Mouse (Mus musculus) MEL (cell line): ENCODE results near the gene Nmrk1.
A peak's percentile ranks its signal among the peaks of the same experiment; 100 is the strongest.

ENCODE experiments used
- CTCF ChIP-seq, 3 experiments: IDR thresholded peaks in 2 of 3; conservative IDR thresholded peaks in 1 of 3; 2 replicates each; pipeline ENCODE4 v1.5.1; 2011 to 2012; ENCODE audit warnings: low read length in 3 of 3, low read depth in 2 of 3, mild to moderate bottlenecking in 2 of 3, improper control_type of control experiment in 1 of 3, inconsistent platforms in 1 of 3, mixed read lengths in 1 of 3, moderate library complexity in 1 of 3; ENCODE audit not compliant: control insufficient read depth in 1 of 3, insufficient read depth in 1 of 3, poor library complexity in 1 of 3, severe bottlenecking in 1 of 3
- EP300 ChIP-seq, 2 experiments: IDR thresholded peaks; 2 replicates each; pipeline ENCODE4 v1.6.1; 2011; ENCODE audit warnings: improper control_type of control experiment in 2 of 2, low read length in 2 of 2, low read depth in 1 of 2, mild to moderate bottlenecking in 1 of 2
- GABPA ChIP-seq: IDR thresholded peaks from 2 replicates; pipeline ENCODE4 v1.6.1; 2012; ENCODE audit warnings: low read depth, mild to moderate bottlenecking, inconsistent platforms, low read length, improper control_type of control experiment, moderate library complexity
- GATA1 ChIP-seq: IDR thresholded peaks from 2 replicates; pipeline ENCODE4 v1.6.1; 2011; ENCODE audit warnings: low read depth, low read length, improper control_type of control experiment
- KAT2A ChIP-seq: conservative IDR thresholded peaks from 2 replicates; pipeline ENCODE4 v1.6.1; 2012; ENCODE audit warnings: low read depth, low read length, improper control_type of control experiment, inconsistent platforms
- POLR2A ChIP-seq, 2 experiments: IDR thresholded peaks; 2 replicates each; pipeline ENCODE4 v1.6.1; 2011 to 2012; ENCODE audit warnings: low read length in 2 of 2, mild to moderate bottlenecking in 2 of 2, control low read depth in 1 of 2, improper control_type of control experiment in 1 of 2, low read depth in 1 of 2, moderate library complexity in 1 of 2; ENCODE audit not compliant: control insufficient read depth in 1 of 2, insufficient read depth in 1 of 2, poor library complexity in 1 of 2
- TCF12 ChIP-seq: IDR thresholded peaks from 2 replicates; pipeline ENCODE4 v1.6.1; 2014; ENCODE audit warnings: low read depth, mild to moderate bottlenecking, inconsistent platforms, low read length, improper control_type of control experiment, moderate library complexity
- USF1 ChIP-seq: IDR thresholded peaks from 2 replicates; pipeline ENCODE4 v1.6.1; 2014; ENCODE audit warnings: low read depth, mild to moderate bottlenecking, inconsistent platforms, low read length, improper control_type of control experiment, moderate library complexity

- peak in 1 of 2 experiments; percentile 57; a peak in 1 of 4 replicates for TF ChIP-seq EP300 (IDR thresholded peaks at IDR 0.05; ENCODE audit: low read depth in 1 of 2, low read length in 2 of 2)
- no peak for TF ChIP-seq TCF12
- TF ChIP-seq CTCF (IDR thresholded peaks at IDR 0.05 in 2 of 3, conservative IDR thresholded peaks at IDR 0.05 in 1 of 3; ENCODE audit: control insufficient read depth in 1 of 3, insufficient read depth in 1 of 3, low read depth in 2 of 3, low read length in 3 of 3, poor library complexity in 1 of 3, severe bottlenecking in 1 of 3) = no peak
- TF ChIP-seq USF1 = no peak
- no peak for TF ChIP-seq KAT2A
- no peak for TF ChIP-seq GATA1
- no peak for TF ChIP-seq POLR2A (IDR thresholded peaks at IDR 0.05; ENCODE audit: control insufficient read depth in 1 of 2, insufficient read depth in 1 of 2, low read depth in 1 of 2, low read length in 2 of 2, poor library complexity in 1 of 2)
- no peak for TF ChIP-seq GABPA
These were observed 33.4 kb upstream of the Nmrk1 start for GRCm38 (mm10) chr19:18598265-18598926.
